Mouse (Mus musculus): Measurements from ENCODE around the gene Clcnkb. TPM values are rescaled to one million over a fixed set of nuclear protein-coding genes. Genes with fewer than 3 reads are reported as not detected.

The Clcnkb gene
- polyA plus RNA-seq (2014; fragmentation: Nextera tagmentation; extraction: Ambion mirVana): 0.51 TPM in 1 of 2 replicates, not detected in the other

DNA sequence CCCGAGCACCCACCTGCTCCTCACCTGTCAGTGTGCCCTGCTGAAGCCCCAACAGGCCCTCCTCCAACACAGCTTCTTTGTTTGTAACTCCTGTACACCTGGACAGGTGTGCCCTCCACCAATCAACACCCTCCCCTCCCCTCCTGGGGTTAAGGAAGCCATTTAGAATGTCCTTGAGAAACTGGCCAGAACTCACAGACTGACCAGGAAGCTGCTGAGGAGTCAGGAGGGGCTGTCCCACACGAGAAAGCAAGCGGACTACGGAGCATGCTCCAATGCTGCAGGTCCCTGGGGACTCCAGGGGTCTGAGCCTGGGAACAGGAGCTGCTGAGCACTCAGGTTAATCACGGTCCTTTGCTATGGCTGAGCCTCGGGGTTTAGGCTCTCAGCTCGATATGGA is at the start of gene Clcnkb:
Gene Clcnkb, minus strand, starts transcription at position 91 of the 400 bp plus-strand sequence.
- no peak within 1 kb of the TSS for H3K27ac ChIP-seq (ENCODE audit: low read depth)

DNA sequence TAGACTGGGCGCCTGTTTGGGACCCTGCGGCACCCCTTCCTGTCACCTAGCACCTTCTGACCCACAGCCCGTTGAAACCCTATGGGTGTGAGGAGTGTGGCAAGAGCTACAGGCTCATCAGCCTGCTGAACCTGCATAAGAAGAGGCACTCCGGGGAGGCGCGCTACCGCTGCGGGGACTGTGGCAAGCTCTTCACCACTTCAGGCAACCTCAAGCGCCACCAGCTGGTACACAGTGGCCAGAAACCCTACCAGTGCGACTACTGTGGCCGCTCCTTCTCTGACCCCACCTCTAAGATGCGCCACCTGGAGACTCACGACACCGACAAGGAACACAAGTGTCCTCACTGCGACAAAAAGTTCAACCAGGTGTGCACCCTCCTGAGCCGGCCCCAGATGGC is 48.9 kb upstream of the Clcnkb start:
- Histone ChIP-seq H3K4me3 (ENCODE audit: low read depth, low read length) (no peak overlapping the region), H3K36me3 (ENCODE audit: control insufficient read depth, insufficient read depth, low read length) (peaks cover 74% of the 10 kb centered on the region), H3K9ac (ENCODE audit: low read length) (no peak overlapping the region), H3K4me2 (ENCODE audit: low read length) (no peak overlapping the region), H3K4me1 (replicated peaks; ENCODE audit: control insufficient read depth, insufficient read depth, low read length) (no peaks in the 10 kb centered on the region), H3K27me3 (replicated peaks; ENCODE audit: control insufficient read depth, insufficient read depth, low read length) (no peaks in the 10 kb centered on the region), H3K9me3 (ENCODE audit: control insufficient read depth, low read length) (no peaks in the 10 kb centered on the region), H3K27ac (ENCODE audit: low read depth) (no peak overlapping the region)
- DNase-seq (ENCODE audit: low spot score) (no peak), ATAC-seq (replicated peaks; ENCODE audit: low FRiP score, low TSS enrichment, low read depth) (no peak)
- 75% methylated on average over 16 of the region's 16 CpGs for WGBS

More for the DNA sequence above, at the start of gene Clcnkb:
- Histone ChIP-seq H3K27me3 (replicated peaks; ENCODE audit: control insufficient read depth, insufficient read depth, low read length) (no peaks in the 10 kb centered on the region), H3K4me1 (replicated peaks; ENCODE audit: control insufficient read depth, insufficient read depth, low read length) (peaks cover 5% of the 10 kb centered on the region), H3K4me3 (ENCODE audit: low read depth, low read length) (no peak within 1 kb of the TSS), H3K36me3 (ENCODE audit: control insufficient read depth, insufficient read depth, low read length) (no peaks in the 10 kb centered on the region), H3K9me3 (ENCODE audit: control insufficient read depth, low read length) (no peaks in the 10 kb centered on the region), H3K4me2 (ENCODE audit: low read length) (no peak within 1 kb of the TSS), H3K9ac (ENCODE audit: low read length) (no peak within 1 kb of the TSS)
- no peak for DNase-seq (ENCODE audit: low spot score)
- WGBS: 63% methylated on average over 7 of the region's 7 CpGs
- no peak for ATAC-seq (replicated peaks; ENCODE audit: low FRiP score, low TSS enrichment, low read depth)

DNA sequence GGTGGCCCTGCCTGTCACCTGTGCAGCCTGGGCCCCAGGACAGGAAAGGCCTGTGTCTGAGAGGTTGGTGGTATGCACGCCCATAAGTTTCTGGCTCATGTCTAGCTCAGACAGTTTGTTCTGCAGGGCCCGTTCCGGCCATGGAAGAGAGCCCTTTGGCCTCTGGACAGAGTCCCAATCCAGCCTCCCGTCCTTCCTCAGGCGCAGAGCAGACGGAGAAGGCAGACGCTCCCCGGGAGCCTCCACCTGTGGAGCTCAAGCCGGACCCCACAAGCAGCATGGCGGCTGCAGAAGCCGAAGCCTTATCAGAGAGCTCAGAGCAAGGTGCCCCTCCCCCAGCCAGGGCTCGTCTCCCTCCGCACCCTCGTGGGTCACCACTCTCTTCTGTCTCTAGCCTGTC is 47.7 kb upstream of the Clcnkb start:
- H3K27ac ChIP-seq (ENCODE audit: low read depth): no peak overlapping the region
- H3K27me3 ChIP-seq (replicated peaks; ENCODE audit: control insufficient read depth, insufficient read depth, low read length): no peaks in the 10 kb centered on the region
- ATAC-seq (replicated peaks; ENCODE audit: low FRiP score, low TSS enrichment, low read depth): no peak
- no peak overlapping the region for H3K4me3 ChIP-seq (ENCODE audit: low read depth, low read length)
- no peaks in the 10 kb centered on the region for H3K9me3 ChIP-seq (ENCODE audit: control insufficient read depth, low read length)
- H3K4me2 ChIP-seq (ENCODE audit: low read length): no peak overlapping the region
- DNase-seq (ENCODE audit: low spot score): no peak
- no peak overlapping the region for H3K9ac ChIP-seq (ENCODE audit: low read length)
- H3K4me1 ChIP-seq (replicated peaks; ENCODE audit: control insufficient read depth, insufficient read depth, low read length): peaks cover 4% of the 10 kb centered on the region; the same call in 1 of the 2 replicates
- peaks cover 63% of the 10 kb centered on the region for H3K36me3 ChIP-seq (ENCODE audit: control insufficient read depth, insufficient read depth, low read length)
- WGBS: 78% methylated on average over 14 of the region's 14 CpGs

DNA sequence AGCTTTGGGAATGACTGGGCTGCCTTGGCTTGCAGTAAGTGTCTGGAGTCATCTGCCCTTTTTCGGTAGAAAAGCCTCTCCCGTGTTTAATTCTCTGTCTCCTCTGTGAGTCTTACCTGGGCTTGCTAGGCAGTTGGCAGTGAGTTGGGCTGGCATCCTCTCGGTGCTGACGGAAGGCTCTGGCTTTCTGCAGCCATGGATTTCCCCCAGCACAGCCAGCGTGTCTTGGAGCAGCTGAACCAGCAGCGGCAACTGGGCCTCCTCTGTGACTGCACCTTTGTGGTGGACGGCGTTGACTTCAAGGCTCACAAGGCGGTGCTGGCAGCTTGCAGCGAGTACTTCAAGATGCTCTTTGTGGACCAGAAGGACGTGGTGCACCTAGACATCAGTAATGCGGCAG is 45.8 kb upstream of the Clcnkb start:
- Histone ChIP-seq H3K27ac (ENCODE audit: low read depth) (no peak overlapping the region), H3K4me3 (ENCODE audit: low read depth, low read length) (no peak overlapping the region), H3K27me3 (replicated peaks; ENCODE audit: control insufficient read depth, insufficient read depth, low read length) (no peaks in the 10 kb centered on the region), H3K4me2 (ENCODE audit: low read length) (no peak overlapping the region), H3K36me3 (ENCODE audit: control insufficient read depth, insufficient read depth, low read length) (peaks cover 51% of the 10 kb centered on the region), H3K9me3 (ENCODE audit: control insufficient read depth, low read length) (no peaks in the 10 kb centered on the region), H3K4me1 (replicated peaks; ENCODE audit: control insufficient read depth, insufficient read depth, low read length) (peaks cover 10% of the 10 kb centered on the region; the same call in 1 of the 2 replicates), H3K9ac (ENCODE audit: low read length) (no peak overlapping the region)
- DNase-seq (ENCODE audit: low spot score) (no peak), ATAC-seq (replicated peaks; ENCODE audit: low FRiP score, low TSS enrichment, low read depth) (no peak)
- WGBS: 91% methylated on average over 12 of the region's 12 CpGs

DNA sequence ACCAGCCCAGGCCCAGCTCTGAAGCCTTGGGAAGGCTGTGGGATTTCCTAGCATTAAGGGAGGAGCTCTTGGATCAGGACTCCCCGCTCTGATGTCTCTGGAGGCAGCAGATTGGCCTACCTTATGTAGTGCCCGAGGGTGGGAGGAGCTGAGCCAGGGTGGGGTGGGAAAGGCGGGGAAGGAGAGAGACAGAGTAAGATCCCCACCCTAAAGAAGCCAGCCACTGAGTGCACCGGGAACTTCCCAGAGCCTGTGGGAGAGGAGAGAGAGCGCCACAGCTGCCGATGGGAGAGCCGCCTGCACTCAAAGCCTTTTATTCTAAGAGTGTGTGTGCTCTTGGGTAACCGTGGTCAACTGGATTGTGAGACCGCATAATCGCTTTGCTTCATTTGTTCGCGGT is 45.3 kb upstream of the Clcnkb start:
- ATAC-seq (replicated peaks; ENCODE audit: low FRiP score, low TSS enrichment, low read depth): no peak
- 70% methylated on average over 12 of the region's 12 CpGs for WGBS
- Histone ChIP-seq H3K9me3 (ENCODE audit: control insufficient read depth, low read length) (no peaks in the 10 kb centered on the region), H3K36me3 (ENCODE audit: control insufficient read depth, insufficient read depth, low read length) (peaks cover 46% of the 10 kb centered on the region), H3K27ac (ENCODE audit: low read depth) (no peak overlapping the region), H3K4me2 (ENCODE audit: low read length) (no peak overlapping the region), H3K9ac (ENCODE audit: low read length) (no peak overlapping the region), H3K4me1 (replicated peaks; ENCODE audit: control insufficient read depth, insufficient read depth, low read length) (peaks cover 10% of the 10 kb centered on the region; the same call in 1 of the 2 replicates), H3K4me3 (ENCODE audit: low read depth, low read length) (no peak overlapping the region), H3K27me3 (replicated peaks; ENCODE audit: control insufficient read depth, insufficient read depth, low read length) (no peaks in the 10 kb centered on the region)
- DNase-seq (ENCODE audit: low spot score): no peak

DNA sequence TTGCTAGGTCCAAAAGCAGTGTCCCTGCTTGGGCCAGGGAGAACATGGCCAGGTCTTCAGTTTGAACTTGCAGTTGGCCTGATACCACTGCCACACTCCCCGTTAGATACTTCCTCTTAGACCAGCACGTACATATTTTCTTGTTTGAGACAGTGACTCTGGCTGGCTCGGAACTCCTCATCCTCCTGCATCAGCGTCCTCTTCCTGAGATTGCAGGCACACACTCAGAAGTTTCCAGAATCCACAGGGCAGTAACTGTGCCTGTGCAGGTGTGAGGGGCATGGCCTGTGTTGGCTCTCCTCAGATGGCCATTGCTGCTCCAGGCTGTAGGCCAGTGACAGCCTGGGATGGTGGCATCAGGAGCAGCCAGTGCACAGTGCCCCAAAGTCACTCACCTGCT is 44.7 kb upstream of the Clcnkb start:
- peaks cover 41% of the 10 kb centered on the region for H3K36me3 ChIP-seq (ENCODE audit: control insufficient read depth, insufficient read depth, low read length)
- no peak overlapping the region for H3K4me3 ChIP-seq (ENCODE audit: low read depth, low read length)
- WGBS: 82% methylated on average over 4 of the region's 4 CpGs
- H3K27me3 ChIP-seq (replicated peaks; ENCODE audit: control insufficient read depth, insufficient read depth, low read length): no peaks in the 10 kb centered on the region
- no peaks in the 10 kb centered on the region for H3K9me3 ChIP-seq (ENCODE audit: control insufficient read depth, low read length)
- H3K4me2 ChIP-seq (ENCODE audit: low read length): no peak overlapping the region
- no peak overlapping the region for H3K9ac ChIP-seq (ENCODE audit: low read length)
- DNase-seq (ENCODE audit: low spot score) (no peak), ATAC-seq (replicated peaks; ENCODE audit: low FRiP score, low TSS enrichment, low read depth) (no peak)
- no peak overlapping the region for H3K27ac ChIP-seq (ENCODE audit: low read depth)
- H3K4me1 ChIP-seq (replicated peaks; ENCODE audit: control insufficient read depth, insufficient read depth, low read length): peaks cover 10% of the 10 kb centered on the region; the same call in 1 of the 2 replicates

DNA sequence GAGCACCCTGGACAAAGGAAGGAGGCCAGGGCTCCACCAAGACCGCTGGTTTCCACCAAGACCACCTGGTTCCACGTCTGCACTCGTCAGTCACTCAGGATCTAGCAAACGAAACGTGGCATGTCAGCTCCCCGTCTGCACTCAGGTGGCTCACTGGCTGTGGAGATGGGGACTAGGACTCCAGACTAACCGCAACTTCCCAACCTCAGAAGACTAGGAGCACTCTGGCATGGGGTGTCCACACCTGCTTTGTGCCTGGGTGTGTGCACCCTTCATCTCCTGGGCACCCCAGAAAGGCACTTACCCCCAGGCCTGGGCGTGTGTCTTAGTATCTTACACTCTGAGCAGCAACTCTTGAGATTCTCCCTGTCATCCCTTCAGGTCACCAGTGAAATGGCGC is 44.0 kb upstream of the Clcnkb start:
- H3K27ac ChIP-seq (ENCODE audit: low read depth): no peak overlapping the region

DNA sequence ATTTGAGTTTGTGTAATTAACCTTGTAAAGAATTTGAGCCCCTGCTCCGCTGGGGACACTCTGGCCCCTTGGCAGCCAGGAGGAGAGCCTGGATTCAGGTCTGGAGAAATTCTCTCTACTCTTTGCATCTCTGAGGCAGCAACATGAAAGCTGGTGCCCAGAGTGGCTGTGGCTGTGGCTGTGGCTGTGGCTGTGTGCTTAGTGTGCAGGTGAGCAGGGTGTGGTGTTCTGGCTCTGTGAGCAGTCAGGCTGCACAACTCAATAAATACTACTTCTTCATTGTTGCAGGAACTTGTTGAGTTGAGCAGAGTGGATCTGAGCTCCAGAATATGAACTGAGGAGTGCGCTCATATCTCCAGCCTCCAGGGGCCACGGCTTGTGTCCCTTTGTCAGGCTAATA is 43.1 kb upstream of the Clcnkb start:
- DNase-seq (ENCODE audit: low spot score) (no peak), ATAC-seq (replicated peaks; ENCODE audit: low FRiP score, low TSS enrichment, low read depth) (no peak)
- H3K36me3 ChIP-seq (ENCODE audit: control insufficient read depth, insufficient read depth, low read length): peaks cover 25% of the 10 kb centered on the region
- H3K4me3 ChIP-seq (ENCODE audit: low read depth, low read length): no peak overlapping the region
- no peak overlapping the region for H3K27ac ChIP-seq (ENCODE audit: low read depth)
- no peak overlapping the region for H3K9ac ChIP-seq (ENCODE audit: low read length)
- no peaks in the 10 kb centered on the region for H3K27me3 ChIP-seq (replicated peaks; ENCODE audit: control insufficient read depth, insufficient read depth, low read length)
- 57% methylated on average over 3 of the region's 3 CpGs for WGBS
- no peaks in the 10 kb centered on the region for H3K9me3 ChIP-seq (ENCODE audit: control insufficient read depth, low read length)
- no peak overlapping the region for H3K4me2 ChIP-seq (ENCODE audit: low read length)
- H3K4me1 ChIP-seq (replicated peaks; ENCODE audit: control insufficient read depth, insufficient read depth, low read length): peaks cover 10% of the 10 kb centered on the region; the same call in 1 of the 2 replicates

More for the DNA sequence above, 44.0 kb upstream of the Clcnkb start:
- no peak overlapping the region for H3K9ac ChIP-seq (ENCODE audit: low read length)
- no peaks in the 10 kb centered on the region for H3K9me3 ChIP-seq (ENCODE audit: control insufficient read depth, low read length)
- no peaks in the 10 kb centered on the region for H3K27me3 ChIP-seq (replicated peaks; ENCODE audit: control insufficient read depth, insufficient read depth, low read length)
- DNase-seq (ENCODE audit: low spot score) (no peak), ATAC-seq (replicated peaks; ENCODE audit: low FRiP score, low TSS enrichment, low read depth) (no peak)
- peaks cover 34% of the 10 kb centered on the region for H3K36me3 ChIP-seq (ENCODE audit: control insufficient read depth, insufficient read depth, low read length)
- WGBS: 91% methylated on average over 9 of the region's 9 CpGs
- H3K4me1 ChIP-seq (replicated peaks; ENCODE audit: control insufficient read depth, insufficient read depth, low read length): peaks cover 10% of the 10 kb centered on the region; the same call in 1 of the 2 replicates
- H3K4me3 ChIP-seq (ENCODE audit: low read depth, low read length): no peak overlapping the region
- H3K4me2 ChIP-seq (ENCODE audit: low read length): no peak overlapping the region

DNA sequence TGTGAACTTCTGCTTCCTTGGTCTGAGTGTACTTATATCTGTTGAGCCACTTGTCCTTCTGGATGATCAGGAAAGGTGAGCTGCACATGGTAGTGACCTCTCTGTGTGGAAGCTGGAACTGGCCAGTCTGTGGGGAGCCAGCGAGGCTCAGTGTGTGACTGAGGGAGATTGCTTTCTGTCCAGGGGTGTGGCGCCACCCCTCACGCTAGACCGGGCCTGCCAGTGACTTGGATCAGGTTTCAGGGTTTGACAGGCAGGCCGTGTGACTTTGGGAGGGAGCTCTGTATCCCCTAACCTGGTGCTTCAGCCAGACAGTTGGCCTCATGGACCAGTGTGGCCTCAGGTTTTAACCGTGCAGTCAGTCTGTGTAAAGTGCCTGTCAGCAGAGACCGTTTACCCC is 42.4 kb upstream of the Clcnkb start:
- ATAC-seq (replicated peaks; ENCODE audit: low FRiP score, low TSS enrichment, low read depth): peak; percentile 36; the same call in 1 of the 2 replicates
- Histone ChIP-seq H3K4me1 (replicated peaks; ENCODE audit: control insufficient read depth, insufficient read depth, low read length) (peaks cover 10% of the 10 kb centered on the region; the same call in 1 of the 2 replicates), H3K27ac (ENCODE audit: low read depth) (no peak overlapping the region), H3K27me3 (replicated peaks; ENCODE audit: control insufficient read depth, insufficient read depth, low read length) (no peaks in the 10 kb centered on the region), H3K4me3 (ENCODE audit: low read depth, low read length) (no peak overlapping the region), H3K9ac (ENCODE audit: low read length) (no peak overlapping the region), H3K36me3 (ENCODE audit: control insufficient read depth, insufficient read depth, low read length) (peaks cover 18% of the 10 kb centered on the region), H3K9me3 (ENCODE audit: control insufficient read depth, low read length) (no peaks in the 10 kb centered on the region), H3K4me2 (ENCODE audit: low read length) (no peak overlapping the region)
- no peak for DNase-seq (ENCODE audit: low spot score)
- WGBS: 9% methylated on average over 7 of the region's 7 CpGs
